Mouse (Mus musculus) small intestine, adult 2 months (tissue): Measurements from ENCODE around the gene Ch25h.

Source experiments
- CTCF ChIP-seq: fragments of 200-500 bp; IDR thresholded peaks from 2 replicates; pipeline ENCODE4 v1.5.1; 2012; ENCODE audit warnings: low read depth, mild to moderate bottlenecking, control low read depth, inconsistent platforms, low read length, moderate library complexity, mixed read lengths; ENCODE audit not compliant: insufficient replicate concordance, insufficient read length; ENCODE audit errors: extremely low read depth
- POLR2A ChIP-seq: fragments of 200-500 bp; IDR thresholded peaks from 2 replicates; pipeline ENCODE4 v1.6.1; 2012; ENCODE audit warnings: low read depth, mild to moderate bottlenecking, control low read depth, inconsistent platforms, low read length, moderate library complexity

DNA sequence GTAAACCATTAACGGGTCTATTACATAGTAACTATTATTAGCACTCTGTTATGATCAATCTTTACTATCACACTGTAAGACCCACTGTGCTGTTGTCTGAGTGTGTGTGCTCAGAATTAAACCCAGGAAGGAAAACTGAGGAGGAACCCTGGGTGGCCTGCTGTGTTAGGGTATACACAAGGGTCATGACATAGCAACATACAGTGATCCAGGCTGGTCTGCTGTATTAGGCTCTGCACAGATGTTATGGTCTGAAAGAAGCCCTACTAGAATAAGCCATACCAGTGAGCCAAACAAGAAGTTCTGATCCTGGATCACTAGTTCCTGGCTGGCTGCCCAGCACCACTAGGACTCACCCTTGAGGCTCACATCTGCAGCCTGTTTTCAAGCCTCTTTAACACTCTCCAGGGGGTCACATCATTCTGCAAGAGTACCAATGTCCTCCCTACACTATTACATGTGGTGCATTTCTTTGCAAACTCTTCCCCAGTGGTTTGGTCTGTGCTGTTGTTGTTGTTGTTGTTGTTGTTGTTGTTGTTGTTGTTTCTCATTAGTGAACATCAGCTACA lies 13.4 kb downstream of the Ch25h start:
- TF ChIP-seq CTCF = no peak
- TF ChIP-seq POLR2A = no peak
